Mouse (Mus musculus) MEL (cell line): ENCODE data around the gene Cfi. TPM values are rescaled to one million over a fixed set of nuclear protein-coding genes. Genes with fewer than 3 reads are reported as not detected.

ENCODE experiments used
- DNase-seq: peaks from one replicate; pipeline ENCODE4 v3.0.0; 2011; ENCODE audit warnings: low read depth, low spot score
- H3K27ac ChIP-seq: 2 replicates; pipeline ENCODE4 v1.5.1; 2012; ENCODE audit warnings: low read depth, mild to moderate bottlenecking, control low read depth, low read length, moderate library complexity; ENCODE audit not compliant: control insufficient read depth
- H3K27me3 ChIP-seq, 2 experiments: fragments of 150-350 bp in 1 of 2; sonication (generic) in 1 of 2; 2 replicates each; pipeline ENCODE4 v1.6.1; 2012; ENCODE audit warnings: low read length in 2 of 2, mild to moderate bottlenecking in 2 of 2, improper control_type of control experiment in 1 of 2, moderate library complexity in 1 of 2; ENCODE audit not compliant: insufficient read depth in 2 of 2, control insufficient read depth in 1 of 2
- H3K36me3 ChIP-seq, 2 experiments: 2 replicates each; pipeline ENCODE4 v1.6.1; 2012 to 2014; ENCODE audit warnings: low read length in 2 of 2, improper control_type of control experiment in 1 of 2, inconsistent platforms in 1 of 2, mild to moderate bottlenecking in 1 of 2; ENCODE audit not compliant: insufficient read depth in 2 of 2, control insufficient read depth in 1 of 2
- H3K4me1 ChIP-seq, 2 experiments: fragments of 150-350 bp in 1 of 2; sonication (generic) in 1 of 2; 2 replicates each; pipeline ENCODE4 v1.6.1; 2012; ENCODE audit warnings: low read length in 2 of 2, improper control_type of control experiment in 1 of 2, mild to moderate bottlenecking in 1 of 2; ENCODE audit not compliant: insufficient read depth in 2 of 2, control insufficient read depth in 1 of 2
- H3K4me3 ChIP-seq, 2 experiments: fragments of 150-350 bp in 1 of 2; sonication (generic) in 1 of 2; 2 replicates each; pipeline ENCODE4 v1.5.1; 2012; ENCODE audit warnings: low read depth in 2 of 2, low read length in 2 of 2, mild to moderate bottlenecking in 2 of 2, moderate library complexity in 2 of 2, control low read depth in 1 of 2, improper control_type of control experiment in 1 of 2; ENCODE audit not compliant: control insufficient read depth in 1 of 2, insufficient read depth in 1 of 2
- H3K79me2 ChIP-seq: 2 replicates; pipeline ENCODE4 v1.6.1; 2012; ENCODE audit warnings: mild to moderate bottlenecking, low read length, moderate library complexity; ENCODE audit not compliant: control insufficient read depth, poor library complexity, insufficient read depth
- H3K9ac ChIP-seq: 2 replicates; pipeline ENCODE4 v1.6.1; 2012; ENCODE audit warnings: low read depth, mild to moderate bottlenecking, control low read depth, low read length, moderate library complexity; ENCODE audit not compliant: control insufficient read depth, poor library complexity, severe bottlenecking
- H3K9me3 ChIP-seq: fragments of 150-350 bp; sonication (generic); replicated peaks from 2 replicates; pipeline ENCODE4 v1.6.1; 2012; ENCODE audit warnings: mild to moderate bottlenecking, low read length, improper control_type of control experiment, moderate library complexity; ENCODE audit not compliant: insufficient read depth
- BHLHE40 ChIP-seq: IDR thresholded peaks from 2 replicates; pipeline ENCODE4 v1.6.1; 2012; ENCODE audit warnings: low read depth, mild to moderate bottlenecking, inconsistent platforms, low read length, improper control_type of control experiment, borderline replicate concordance
- CHD2 ChIP-seq: IDR thresholded peaks from 2 replicates; pipeline ENCODE4 v1.6.1; 2011; ENCODE audit warnings: low read length, improper control_type of control experiment
- ELF1 ChIP-seq: IDR thresholded peaks from 2 replicates; pipeline ENCODE4 v1.6.1; 2014; ENCODE audit warnings: low read depth, mild to moderate bottlenecking, inconsistent platforms, low read length, improper control_type of control experiment, moderate library complexity
- EP300 ChIP-seq, 2 experiments: IDR thresholded peaks; 2 replicates each; pipeline ENCODE4 v1.6.1; 2011; ENCODE audit warnings: improper control_type of control experiment in 2 of 2, low read length in 2 of 2, low read depth in 1 of 2, mild to moderate bottlenecking in 1 of 2
- ETS1 ChIP-seq: IDR thresholded peaks from 2 replicates; pipeline ENCODE4 v1.6.1; 2012; ENCODE audit warnings: low read depth, mild to moderate bottlenecking, inconsistent platforms, low read length, improper control_type of control experiment, moderate library complexity
- GABPA ChIP-seq: IDR thresholded peaks from 2 replicates; pipeline ENCODE4 v1.6.1; 2012; ENCODE audit warnings: low read depth, mild to moderate bottlenecking, inconsistent platforms, low read length, improper control_type of control experiment, moderate library complexity
- GATA1 ChIP-seq: IDR thresholded peaks from 2 replicates; pipeline ENCODE4 v1.6.1; 2011; ENCODE audit warnings: low read depth, low read length, improper control_type of control experiment
- KAT2A ChIP-seq: conservative IDR thresholded peaks from 2 replicates; pipeline ENCODE4 v1.6.1; 2012; ENCODE audit warnings: low read depth, low read length, improper control_type of control experiment, inconsistent platforms
- MAZ ChIP-seq: IDR thresholded peaks from 2 replicates; pipeline ENCODE4 v1.6.1; 2012; ENCODE audit warnings: low read depth, mild to moderate bottlenecking, inconsistent platforms, low read length, improper control_type of control experiment
- POLR2A ChIP-seq, 2 experiments: IDR thresholded peaks; 2 replicates each; pipeline ENCODE4 v1.6.1; 2011 to 2012; ENCODE audit warnings: low read length in 2 of 2, mild to moderate bottlenecking in 2 of 2, control low read depth in 1 of 2, improper control_type of control experiment in 1 of 2, low read depth in 1 of 2, moderate library complexity in 1 of 2; ENCODE audit not compliant: control insufficient read depth in 1 of 2, insufficient read depth in 1 of 2, poor library complexity in 1 of 2
- POLR2AphosphoS5 ChIP-seq: IDR thresholded peaks from 2 replicates; pipeline ENCODE4 v1.6.1; 2012; ENCODE audit warnings: low read depth, borderline replicate concordance, mild to moderate bottlenecking, inconsistent platforms, low read length, moderate library complexity, mixed read lengths
- UBTF ChIP-seq: IDR thresholded peaks from 2 replicates; pipeline ENCODE4 v1.6.1; 2012; ENCODE audit warnings: low read depth, mild to moderate bottlenecking, inconsistent platforms, low read length, improper control_type of control experiment, moderate library complexity, borderline replicate concordance; ENCODE audit not compliant: insufficient read depth
- USF2 ChIP-seq, 2 experiments: IDR thresholded peaks; 2 replicates each; pipeline ENCODE4 v1.6.1; 2011 to 2012; ENCODE audit warnings: improper control_type of control experiment in 2 of 2, low read length in 2 of 2, borderline replicate concordance in 1 of 2, inconsistent platforms in 1 of 2, low read depth in 1 of 2, mild to moderate bottlenecking in 1 of 2; ENCODE audit not compliant: insufficient read depth in 1 of 2
- ZKSCAN1 ChIP-seq: IDR thresholded peaks from 2 replicates; pipeline ENCODE4 v1.6.1; 2012; ENCODE audit warnings: low read depth, mild to moderate bottlenecking, inconsistent platforms, low read length, improper control_type of control experiment, moderate library complexity
- polyA plus RNA-seq, 2 experiments: library from polyadenylated mRNA; stranded (reverse) in 1 of 2; unstranded in 1 of 2; fragments of >175 nt in 1 of 2; fragments of >200 nt in 1 of 2; gene quantifications; 2 replicates each; pipeline versions ENCODE4 v1.2.1 to v1.2.4; 2012; ENCODE audit warnings: low replicate concordance in 2 of 2, low read depth in 1 of 2; ENCODE audit not compliant: insufficient read length in 2 of 2, insufficient read depth in 1 of 2, missing spikeins in 1 of 2
- total RNA-seq: library from RNA; depleted of rRNA; stranded (reverse); fragments of 300-350 nt; gene quantifications from 2 replicates; pipeline ENCODE4 v1.2.3, GENCODE M21; 2012

Cfi gene
- total and polyA plus RNA-seq, 3 experiments, result 0.06 TPM; not detected in 2

GRCm38 (mm10) chr3:129797341-129797740 lies 38.3 kb upstream of the Cfi start:
- TF ChIP-seq ETS1, result no peak
- TF ChIP-seq KAT2A, result no peak
- TF ChIP-seq MAZ, result no peak
- DNase-seq, result no peak
- Histone ChIP-seq H3K4me3 (no peak overlapping the region), H3K27ac (no peak overlapping the region), H3K27me3 (peaks cover 0 to 2% of the 10 kb centered on the region in 2 experiments; a peak in 1 of 4 replicates), H3K79me2 (no peaks in the 10 kb centered on the region), H3K4me1 (no peaks in the 10 kb centered on the region), H3K9ac (no peak overlapping the region), H3K9me3 (no peaks in the 10 kb centered on the region), H3K36me3 (no peaks in the 10 kb centered on the region)

DNA sequence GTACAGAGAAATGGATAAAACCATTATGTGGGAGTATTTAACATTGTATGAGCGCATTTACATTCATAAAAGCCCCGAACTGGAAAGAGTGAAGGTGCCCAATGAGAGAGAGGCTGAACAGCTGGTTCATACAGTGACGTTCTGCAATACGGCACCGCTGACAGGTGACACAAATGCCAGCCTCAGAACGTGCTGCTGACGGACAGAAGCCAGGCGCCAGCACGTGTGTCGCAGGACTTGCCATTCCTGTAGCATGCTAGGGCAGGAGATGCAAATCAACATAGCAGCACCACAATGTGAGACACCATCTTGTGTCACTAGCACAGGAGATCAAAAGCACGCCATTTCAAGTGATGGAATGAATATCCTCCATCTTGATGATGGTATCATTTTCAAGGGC lies 37.1 kb upstream of the Cfi start:
- H3K9me3 ChIP-seq, result no peaks in the 10 kb centered on the region
- DNase-seq, result no peak
- TF ChIP-seq GATA1 (no peak), BHLHE40 (no peak)
- H3K27ac ChIP-seq, result no peak overlapping the region
- no peaks in the 10 kb centered on the region for H3K36me3 ChIP-seq
- H3K9ac ChIP-seq, result no peak overlapping the region
- H3K4me1 ChIP-seq, result no peaks in the 10 kb centered on the region
- peaks cover 0 to 2% of the 10 kb centered on the region in 2 experiments; a peak in 1 of 4 replicates for H3K27me3 ChIP-seq
- no peak overlapping the region for H3K4me3 ChIP-seq
- H3K79me2 ChIP-seq, result no peaks in the 10 kb centered on the region

DNA sequence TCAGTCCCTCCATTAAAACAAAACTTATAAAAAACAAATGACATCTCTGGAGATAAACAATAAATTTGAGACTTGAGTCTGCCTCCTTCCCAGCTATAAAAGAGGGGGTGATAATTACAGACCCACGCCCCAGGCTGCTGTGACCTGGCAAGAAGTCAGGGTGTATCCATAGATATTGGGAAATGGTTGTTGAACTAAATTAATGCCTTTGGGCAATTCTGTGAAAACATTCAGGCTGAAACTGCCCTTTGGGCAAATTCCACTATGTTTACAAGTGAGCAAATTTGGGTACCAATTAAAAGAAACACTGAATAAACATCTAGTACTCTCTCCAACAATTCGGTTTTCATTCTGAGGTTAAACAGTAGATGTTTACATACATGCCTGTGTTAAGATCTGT lies 36.7 kb upstream of the Cfi start:
- H3K36me3 ChIP-seq, result no peaks in the 10 kb centered on the region
- no peak overlapping the region for H3K9ac ChIP-seq
- no peak for TF ChIP-seq GABPA
- no peak for TF ChIP-seq POLR2AphosphoS5
- TF ChIP-seq BHLHE40, result no peak
- no peak for TF ChIP-seq ZKSCAN1
- no peak for TF ChIP-seq CHD2
- no peak for TF ChIP-seq ELF1
- no peak for TF ChIP-seq EP300 (IDR thresholded peaks at IDR 0.05; ENCODE audit: low read depth in 1 of 2, low read length in 2 of 2)
- no peak for TF ChIP-seq GATA1
- TF ChIP-seq UBTF, result no peak
- no peak for TF ChIP-seq USF2 (IDR thresholded peaks at IDR 0.05; ENCODE audit: borderline replicate concordance in 1 of 2, insufficient read depth in 1 of 2, low read depth in 1 of 2, low read length in 2 of 2)
- TF ChIP-seq POLR2A (IDR thresholded peaks at IDR 0.05; ENCODE audit: control insufficient read depth in 1 of 2, insufficient read depth in 1 of 2, low read depth in 1 of 2, low read length in 2 of 2, poor library complexity in 1 of 2), result no peak
- peaks cover 0 to 2% of the 10 kb centered on the region in 2 experiments; a peak in 1 of 4 replicates for H3K27me3 ChIP-seq
- no peaks in the 10 kb centered on the region for H3K79me2 ChIP-seq
- H3K9me3 ChIP-seq, result no peaks in the 10 kb centered on the region
- H3K4me1 ChIP-seq, result no peaks in the 10 kb centered on the region
- no peak overlapping the region for H3K27ac ChIP-seq
- H3K4me3 ChIP-seq, result no peak overlapping the region
- no peak for DNase-seq
